Mouse (Mus musculus) kidney, adult 9 months (tissue): ENCODE results near the gene Tha1.

Source experiments
- DNase-seq: peaks from one replicate; pipeline ENCODE4 v3.0.0; 2022

Gene Tha1

DNA sequence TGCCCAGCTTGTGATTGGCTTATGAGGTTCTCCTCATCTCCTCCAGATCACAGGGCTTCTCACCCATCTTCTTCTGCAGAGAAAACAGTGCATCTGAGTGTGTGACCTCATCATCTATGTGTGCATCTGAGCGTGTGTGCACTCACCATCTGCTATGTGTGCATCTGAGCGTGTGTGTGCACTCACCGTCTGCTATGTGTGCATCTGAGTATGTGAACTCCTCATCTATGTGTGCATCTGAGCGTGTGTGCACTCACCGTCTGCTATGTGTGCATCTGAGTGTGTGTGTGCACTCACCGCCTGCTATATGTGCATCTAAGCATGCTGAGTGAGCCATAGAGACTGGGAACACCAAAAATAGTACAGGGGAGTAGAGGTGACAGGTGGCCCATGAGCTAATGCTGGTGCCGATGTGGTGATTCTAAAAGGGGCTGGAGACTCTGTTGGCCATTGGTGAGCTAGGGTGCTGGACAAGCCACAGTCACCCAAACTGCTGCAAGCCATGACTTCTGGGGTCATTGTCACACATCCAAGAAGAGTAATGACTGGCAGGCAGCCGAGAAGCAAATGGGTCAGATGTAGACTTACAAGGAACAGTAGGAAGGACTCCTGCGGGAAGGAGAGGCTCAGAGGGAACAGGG is 7.2 kb upstream of the Tha1 start:
- no peak for DNase-seq

DNA sequence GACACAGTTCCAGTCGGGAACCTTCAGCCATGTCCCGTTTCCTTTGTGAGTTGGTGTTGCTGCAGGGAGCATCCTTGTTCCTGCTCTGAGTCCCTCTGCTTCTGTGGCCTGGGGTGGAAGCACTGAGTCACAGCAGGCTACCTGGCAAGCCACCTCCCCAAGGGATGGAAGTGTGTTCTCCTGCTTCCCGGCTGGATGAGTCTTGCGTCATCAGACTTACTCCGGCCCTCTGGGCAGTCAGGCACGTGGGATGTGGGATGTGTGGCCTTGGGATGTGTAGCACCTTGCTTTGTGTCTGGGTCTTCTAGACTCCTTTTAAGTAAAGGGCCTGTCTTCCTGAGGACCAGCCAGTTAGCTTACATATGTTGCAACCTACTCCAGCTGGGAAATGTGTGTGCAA is 6.4 kb upstream of the Tha1 start:
- DNase-seq: no peak

DNA sequence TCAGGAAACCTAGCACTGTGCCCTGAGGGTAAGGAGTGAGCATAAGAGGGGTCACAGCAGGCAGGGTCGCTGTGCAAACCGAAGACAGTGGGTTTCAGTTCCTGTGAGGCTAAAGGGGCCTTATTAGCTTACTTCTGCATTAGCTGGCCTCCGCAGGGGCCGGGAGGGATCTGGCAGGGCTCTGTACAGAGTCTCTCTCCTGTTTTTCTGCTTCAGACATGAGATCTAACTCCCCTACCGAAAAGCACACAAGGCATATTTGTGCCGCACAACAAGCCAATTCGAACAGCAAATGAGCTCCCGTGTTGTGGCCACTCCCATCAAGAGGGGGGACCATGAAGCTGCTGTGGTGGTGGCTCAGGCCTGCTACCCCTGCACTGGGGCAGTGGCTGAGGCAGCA is 5.6 kb upstream of the Tha1 start:
- DNase-seq: no peak

DNA sequence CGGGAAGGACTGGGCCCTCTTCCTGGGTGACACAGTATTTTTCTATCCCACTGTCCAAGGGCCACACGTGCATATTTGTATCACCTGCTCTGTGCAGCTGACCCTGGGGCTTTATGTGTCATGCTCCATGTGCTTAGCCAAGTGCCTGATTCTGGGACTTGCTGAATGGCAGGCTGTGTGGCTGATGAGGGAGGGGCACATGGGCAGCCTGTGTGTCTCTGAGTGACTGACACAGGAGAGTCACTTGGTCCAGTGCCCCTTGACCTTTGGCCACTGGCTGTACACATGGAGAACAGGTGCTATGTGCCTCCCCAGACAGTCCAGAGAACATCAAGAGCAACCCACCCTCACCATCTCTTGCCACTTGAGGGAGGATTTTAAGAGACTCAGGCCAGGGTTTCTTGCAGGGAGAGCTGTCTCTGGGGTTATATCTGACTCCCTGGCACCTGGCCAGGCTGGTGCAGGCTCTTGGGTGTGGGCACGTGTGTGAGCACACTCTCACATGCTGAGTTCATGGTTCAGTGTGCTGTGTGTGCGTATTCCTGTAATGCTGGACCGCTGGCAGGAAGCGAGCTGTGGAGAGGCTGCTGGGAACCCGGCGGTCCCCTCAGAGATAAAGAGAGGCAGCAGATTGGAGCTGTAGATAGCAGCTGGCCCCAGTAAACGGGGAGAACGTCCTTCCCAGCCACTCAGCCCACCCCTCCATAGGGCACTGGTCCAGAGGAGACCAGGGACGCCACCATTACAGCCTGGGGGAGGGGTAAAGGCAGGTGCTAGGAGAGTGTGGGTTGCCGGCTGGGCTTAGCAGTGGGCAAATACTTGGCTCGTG is 4.8 kb upstream of the Tha1 start:
- peak; percentile 55 for DNase-seq

DNA sequence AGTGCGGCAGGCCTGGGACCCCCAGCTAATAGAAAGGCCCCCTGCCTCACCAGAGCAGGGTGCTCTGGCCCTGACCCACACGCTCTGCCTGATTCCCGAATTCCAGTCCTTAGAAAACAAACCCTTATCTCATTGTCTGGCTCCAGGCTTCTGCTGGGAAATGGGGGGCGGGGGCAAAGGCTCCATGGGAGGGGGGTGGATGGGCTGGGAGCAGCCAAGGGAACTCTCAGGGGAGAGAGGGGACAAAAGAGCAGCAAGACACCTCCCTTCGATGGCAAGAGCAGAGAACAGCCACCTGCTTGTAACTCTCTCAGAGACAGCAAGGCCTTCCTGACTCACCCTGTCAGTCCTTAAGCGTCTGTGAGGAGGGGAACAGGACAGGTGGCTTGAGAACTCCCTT is 2.4 kb upstream of the Tha1 start:
- DNase-seq: no peak

DNA sequence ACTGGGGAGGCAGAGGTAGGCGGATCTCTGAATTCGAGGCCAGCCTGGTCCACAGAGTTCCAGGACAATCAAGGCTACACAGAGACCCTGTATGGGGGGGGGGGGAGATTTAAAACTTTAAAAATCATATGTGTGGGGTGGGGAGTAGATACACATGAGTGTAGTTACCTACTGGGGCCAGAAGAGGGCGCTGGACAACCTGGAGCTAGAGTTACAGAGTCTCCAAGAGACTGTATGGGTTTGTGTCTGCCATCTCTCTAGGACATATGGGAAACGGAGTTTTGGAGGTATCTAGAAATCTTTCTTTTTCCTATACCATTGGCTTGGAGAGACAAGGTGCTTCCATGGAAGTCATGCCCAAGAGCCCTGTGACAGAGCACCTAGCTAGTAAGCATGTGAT is 1.1 kb upstream of the Tha1 start:
- DNase-seq: no peak

DNA sequence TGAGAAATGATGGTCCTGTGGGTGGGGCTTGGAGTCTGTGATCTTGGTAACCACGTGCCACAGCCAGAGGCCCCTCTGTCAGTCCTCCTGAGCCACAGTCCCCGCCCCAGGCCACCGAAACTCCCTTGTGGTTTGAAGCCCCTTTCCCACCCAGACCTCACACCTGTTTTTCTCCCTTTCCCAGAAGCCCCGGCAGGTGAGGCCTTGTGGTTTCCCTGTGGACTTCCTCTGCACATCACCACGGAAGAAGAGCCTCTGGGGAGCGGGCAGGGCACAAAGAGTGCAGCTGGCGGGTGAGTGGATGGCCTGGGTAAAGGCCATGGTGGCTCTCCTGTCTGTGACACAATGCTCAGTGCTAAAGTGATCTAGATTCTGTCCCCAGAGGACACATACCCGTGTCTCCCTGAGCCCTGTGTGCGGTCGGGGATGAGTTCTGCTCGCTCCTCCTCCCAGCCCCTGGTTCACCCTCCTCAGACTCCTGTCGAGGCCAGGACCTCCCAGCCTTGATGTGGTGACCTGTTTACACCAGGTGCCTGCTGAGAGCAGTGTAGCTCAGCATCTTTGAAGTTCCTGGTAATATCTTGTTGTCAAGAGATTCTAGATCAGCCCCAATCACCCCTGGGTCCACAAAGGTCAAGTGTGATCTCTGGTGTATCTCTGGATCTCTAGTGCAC is 1.2 kb downstream of the Tha1 start:
- no peak for DNase-seq

DNA sequence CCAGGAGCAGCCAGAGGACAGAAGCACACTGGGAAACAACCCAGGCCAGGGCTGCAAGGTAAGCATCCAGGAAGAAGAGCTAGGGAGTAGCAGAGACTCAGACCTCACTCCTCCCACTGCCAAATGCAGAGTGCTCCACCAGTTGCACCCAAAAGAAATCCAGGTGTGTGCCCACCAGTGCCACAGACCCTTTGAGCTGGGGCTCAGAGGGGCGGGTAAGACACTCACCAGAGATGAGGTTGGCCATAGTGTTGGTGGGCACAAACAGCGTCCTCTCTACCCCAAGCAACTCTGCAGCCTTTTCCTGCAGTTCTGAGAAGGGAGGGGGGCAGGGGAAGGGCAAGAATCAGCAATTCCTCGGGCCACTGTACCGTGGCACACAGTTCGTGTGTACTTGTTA is 1.9 kb downstream of the Tha1 start:
- no peak for DNase-seq

DNA sequence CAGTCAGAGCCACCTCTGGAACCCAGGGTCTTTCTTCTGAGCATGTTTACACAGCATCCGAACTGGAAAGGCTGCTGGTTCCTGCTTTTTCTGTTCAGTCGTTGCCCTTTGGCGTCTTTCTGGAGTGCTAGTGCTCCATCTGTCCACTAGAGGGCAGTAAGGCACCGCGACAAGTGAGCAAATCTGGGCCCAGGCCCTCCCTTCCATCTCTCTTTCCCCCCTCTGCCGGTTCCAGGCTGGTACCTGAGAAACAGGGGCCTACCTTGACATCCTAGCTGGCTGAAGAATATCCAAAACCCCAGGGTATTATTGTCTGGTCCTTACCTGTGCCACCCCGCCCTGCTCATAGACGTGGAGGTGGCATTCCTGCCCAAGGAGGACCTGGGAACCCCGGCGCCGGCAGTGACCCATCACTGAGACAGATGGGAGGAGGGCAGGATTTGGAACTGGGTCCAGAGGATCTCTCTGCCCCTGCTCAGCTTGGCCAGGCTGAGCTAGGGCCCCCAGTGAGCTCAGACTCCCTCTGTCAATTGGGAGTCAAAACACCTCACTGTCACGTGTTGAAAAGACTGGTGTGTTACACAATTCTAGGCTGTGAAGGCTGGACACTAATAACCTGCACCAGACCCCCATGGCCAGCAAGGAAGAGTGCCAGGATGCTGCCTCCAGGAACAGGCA is 2.5 kb downstream of the Tha1 start:
- peak; percentile 82 for DNase-seq

DNA sequence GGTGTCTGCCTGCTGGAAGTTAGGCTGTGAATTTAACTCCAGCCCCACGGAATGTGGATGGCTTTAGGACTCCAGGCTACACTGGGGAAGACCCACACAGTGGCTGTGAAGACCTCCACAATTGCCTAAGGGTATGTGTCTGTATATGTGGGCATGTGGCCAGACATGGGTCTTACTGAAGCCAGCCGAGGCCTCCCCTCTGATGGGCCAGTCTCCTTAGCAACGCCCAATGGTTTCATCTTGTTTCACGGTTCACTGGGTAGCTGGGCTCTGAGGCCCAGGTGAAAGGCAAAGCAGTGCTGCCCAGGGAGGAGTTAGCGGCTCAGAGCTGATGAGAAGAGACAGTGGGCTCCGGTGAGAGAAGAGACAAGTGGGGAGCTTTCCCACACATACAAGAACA is 7.3 kb downstream of the Tha1 start:
- DNase-seq: no peak

DNA sequence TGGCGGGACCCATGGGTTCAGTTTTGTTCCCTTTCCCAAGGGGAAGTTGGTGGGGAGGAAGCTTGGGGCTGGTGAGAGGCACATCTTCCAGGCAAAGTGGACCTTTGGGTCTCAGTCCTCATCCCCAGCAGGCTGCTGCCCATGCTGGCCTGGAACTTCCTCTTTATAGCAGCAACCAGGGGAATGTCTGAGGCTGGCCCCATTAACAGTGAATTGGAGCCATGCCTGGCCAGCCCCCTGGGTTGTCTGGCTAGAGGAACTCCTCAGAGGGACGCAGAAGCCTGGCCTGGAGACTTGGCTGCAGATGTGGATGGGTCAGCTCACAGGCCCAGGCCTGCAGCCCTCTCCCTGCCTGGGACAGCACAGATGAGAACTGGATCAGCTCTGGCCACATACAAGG is 8.5 kb downstream of the Tha1 start:
- DNase-seq: no peak

DNA sequence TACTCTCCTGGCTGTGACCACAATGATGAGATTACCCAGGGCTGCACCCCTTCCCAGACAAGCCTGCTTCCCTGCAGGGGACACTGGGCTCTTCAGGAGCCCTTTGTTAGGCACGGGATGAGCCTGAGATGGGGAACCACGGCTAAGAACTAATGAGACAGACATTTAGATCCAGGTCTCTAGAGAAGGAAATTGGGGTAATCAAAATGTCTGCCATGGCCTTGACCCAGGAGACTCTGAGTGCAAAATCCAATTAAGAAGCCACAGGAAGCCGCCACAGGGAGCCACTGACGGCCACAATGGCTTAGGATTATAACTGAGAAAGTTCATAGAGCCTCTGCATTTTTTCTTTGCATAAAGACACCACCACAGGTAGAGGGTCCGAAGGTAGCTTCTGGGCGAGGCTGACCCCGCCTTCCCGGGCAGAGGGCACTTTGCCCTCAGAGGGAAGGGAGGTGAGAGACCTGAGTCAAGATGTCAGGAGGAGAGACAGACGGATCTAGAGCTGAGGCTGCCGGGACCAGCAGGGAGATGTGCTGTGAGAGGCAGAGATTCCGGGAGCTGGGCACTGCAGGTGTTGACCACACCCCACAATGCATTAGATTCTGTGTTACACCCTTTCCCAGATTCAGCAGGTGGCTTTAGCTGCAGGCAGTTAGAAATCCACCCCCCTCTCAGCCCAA is 10.0 kb downstream of the Tha1 start:
- DNase-seq: peak; percentile 74

DNA sequence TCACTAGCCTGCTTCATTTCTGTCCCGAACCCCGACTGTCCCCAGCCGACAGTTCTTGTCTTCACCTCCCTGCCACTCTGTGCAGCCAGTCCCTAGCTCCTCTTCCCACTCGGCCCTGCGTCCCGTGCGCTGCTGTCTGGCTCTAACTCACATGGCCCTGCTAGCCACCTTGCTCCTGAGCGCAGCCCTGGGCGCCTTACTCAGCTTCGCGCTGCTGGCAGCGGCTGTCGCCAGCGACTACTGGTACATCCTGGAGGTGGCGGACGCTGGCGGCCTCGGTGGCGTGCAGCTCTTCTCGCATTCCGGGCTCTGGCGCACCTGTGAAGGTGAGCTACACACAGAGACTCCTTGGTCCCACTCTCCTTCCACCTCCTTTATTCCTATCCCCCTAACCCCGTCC is 12.7 kb downstream of the Tha1 start, which contains the start of gene Tmem235:
Tmem235 (plus strand) TSS at position 152 of the 400 bp plus-strand sequence.
- DNase-seq: no peak

DNA sequence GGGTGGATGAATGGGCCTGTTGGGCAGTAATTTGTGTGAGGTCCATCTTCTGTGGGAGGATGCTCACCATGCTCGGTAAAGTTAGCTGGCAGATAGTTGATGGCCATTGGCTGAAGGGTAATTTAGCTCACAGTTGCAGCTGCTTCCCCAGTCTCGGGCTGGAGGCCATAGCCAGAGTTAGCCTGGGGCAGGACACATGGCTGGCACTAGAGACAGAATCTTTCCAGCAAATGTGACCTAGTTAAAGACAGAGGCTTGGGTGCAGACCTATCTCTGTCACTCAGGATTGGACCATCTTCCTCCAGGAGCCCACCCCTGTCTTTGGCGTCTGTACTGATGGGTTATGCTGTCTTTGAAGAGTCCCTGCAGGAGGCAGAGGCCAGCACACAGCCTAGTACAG is 14.9 kb downstream of the Tha1 start:
- no peak for DNase-seq

DNA sequence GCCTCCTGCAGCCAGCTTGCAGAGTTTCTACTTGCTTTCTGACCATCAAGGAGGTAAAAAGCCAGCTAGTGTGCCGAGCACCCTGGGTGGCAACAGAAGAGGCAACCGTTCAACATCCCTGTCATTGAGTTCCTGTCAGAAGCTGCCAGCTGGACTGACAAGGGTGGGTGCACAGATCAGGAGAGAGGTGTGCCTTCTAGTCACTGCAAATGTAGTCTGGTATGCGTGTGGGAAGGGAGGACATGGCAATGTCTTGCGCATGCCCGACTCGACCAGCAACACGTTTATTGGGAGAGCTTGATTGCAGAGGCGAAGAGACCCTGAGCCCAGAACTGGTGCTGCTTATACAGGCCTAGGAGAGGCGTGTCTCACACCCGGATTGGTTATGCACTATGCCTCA is 15.8 kb downstream of the Tha1 start:
- no peak for DNase-seq

DNA sequence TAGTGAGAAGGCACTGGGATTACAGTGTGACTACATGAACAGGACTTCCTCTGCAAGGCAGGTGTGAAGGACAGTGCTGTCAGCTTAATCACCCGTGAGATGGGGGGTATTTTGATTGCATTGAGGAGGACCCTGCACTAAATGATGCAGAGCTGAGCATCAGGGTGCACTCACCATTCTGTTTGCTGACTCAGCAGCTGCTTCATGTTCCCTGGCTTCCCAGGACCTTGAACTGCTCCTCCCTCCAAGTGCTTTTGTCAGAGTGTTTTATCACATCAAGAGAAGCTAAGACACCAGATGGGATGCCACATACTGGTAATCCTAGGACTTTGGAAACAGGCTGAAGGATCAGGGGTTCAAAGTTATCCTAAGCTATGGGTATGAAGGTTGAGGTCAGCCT is 17.3 kb downstream of the Tha1 start:
- DNase-seq: no peak

DNA sequence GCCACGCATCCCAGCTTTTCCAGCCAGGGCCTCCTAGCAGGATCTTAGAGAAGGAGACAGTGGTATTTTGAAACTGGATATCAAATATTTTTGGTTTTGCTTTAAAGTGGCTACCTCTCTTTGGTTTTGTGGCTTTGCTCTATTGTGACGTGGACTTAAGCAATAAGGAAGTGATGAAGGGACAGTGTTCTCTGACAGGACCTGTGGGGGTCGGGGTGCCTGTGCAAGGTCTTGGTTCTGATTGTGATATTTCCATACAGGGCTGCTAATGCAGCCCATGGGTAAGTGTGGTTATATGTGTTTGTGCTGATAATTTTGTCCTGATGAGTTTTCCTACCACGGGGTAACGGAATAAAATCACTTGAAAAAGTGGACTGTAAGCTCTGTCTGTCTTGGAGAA is 17.9 kb downstream of the Tha1 start:
- no peak for DNase-seq

DNA sequence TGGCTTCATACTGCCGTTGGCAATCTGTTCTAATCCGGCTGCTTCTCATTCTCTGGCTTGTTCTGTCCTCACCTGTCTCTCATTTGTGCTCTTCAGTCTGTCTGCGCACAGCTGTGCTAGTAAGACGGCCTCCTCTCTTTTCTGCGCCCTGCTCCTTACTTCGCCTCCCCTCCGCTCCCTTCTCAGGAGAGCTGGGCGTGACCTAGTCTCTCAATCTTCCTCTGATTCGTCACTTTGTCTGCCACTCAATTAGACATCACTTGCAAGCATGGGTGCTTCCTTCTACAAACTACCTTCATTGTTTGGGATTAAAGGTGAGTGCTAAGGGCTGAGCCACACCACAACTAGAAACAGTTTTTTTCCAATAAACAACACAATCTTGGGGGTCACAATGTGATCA is 19.0 kb downstream of the Tha1 start:
- DNase-seq: no peak

DNA sequence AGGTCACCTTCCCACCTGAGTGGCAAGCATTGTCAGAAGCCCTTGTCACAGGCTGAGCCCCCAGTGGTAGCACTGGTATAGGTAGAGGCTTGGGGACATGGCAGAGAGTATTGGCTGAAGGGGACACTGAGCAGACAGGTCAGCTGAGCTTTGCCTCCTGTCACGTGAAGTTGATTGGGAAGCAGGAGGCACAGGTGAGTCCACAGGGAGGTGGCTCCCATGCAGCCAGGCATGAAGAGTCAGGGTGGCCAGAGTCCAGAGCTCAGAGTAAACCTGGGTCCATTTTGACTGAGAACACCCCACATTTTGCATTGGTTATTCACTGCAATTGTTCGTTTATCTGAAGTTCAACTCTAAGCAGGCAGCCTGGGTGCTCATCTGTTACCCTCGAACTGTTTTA is 20.4 kb downstream of the Tha1 start:
- DNase-seq: no peak

DNA sequence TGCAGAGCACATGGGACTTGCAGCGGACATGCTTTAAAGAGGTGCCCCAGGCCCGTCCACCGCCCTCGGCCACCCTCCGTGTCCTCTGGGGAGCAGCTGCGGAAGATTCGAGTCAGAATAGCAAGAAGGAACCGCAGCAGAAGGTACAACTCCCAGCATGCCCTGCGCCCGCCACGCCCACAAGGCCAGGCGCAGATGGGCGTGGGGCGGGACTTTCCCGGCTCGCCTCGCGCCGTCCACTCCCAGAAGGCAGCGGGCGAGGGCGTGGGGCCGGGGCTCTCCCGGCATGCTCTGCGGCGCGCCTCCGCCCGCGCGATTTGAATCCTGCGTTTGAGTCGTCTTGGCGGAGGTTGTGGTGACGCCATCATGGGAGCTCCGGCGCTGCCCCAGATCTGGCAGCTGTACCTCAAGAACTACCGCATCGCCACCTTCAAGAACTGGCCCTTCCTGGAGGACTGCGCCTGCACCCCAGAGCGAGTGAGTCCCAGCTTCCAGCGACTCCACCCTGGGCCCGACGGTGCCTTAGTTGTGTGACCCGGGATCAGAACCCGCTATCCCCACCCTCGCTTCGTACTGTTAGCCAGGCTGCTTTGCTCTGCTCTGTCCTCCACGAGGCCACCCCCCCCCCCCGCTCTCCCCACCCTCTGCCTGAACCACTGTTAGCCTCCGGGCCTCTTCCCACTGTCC is 24.2 kb downstream of the Tha1 start, which contains the start of gene Birc5:
Birc5 (plus strand) TSS at position 267 of the 687 bp plus-strand sequence.
- peak; percentile 97 for DNase-seq

DNA sequence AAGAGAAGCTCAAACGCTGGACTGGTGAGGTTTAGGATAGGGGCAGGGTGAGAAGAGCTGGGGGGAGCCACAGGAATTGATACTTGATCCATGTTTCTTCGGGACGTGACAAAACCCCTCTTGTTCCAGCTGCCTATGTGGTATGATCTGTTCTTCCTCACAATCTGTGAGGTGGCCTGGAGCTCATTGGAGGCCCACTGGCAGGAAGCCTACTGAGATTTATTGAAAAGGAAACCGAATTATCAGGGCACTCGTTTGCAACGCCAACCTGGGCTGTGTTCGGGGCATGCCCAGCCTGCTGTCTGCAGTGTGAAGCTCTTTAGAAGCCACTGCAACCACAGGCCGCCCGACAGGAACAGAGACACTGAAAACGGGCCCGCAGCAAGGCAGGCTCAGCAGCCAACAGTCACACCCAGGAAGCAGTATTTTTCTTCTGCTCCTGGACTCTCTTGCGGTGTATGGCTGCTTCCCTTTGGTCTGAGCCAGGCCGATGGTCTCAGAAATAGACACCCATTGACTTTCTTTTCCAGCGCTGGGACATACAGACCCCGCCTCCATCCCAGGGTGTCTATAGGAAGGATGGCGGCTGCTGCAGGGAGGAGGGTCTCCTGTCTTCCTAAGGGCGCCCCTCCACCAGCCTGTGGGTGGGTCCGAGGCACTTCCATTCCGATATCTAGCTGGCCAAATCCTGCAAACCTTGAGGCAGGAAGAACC is 24.9 kb downstream of the Tha1 start:
- DNase-seq: no peak
